Mouse (Mus musculus): Measurements from ENCODE around the gene Dusp7. TPM values are rescaled to one million over a fixed set of nuclear protein-coding genes. Genes with fewer than 3 reads are reported as not detected.

The Dusp7 gene
- polyA plus RNA-seq, 1 experiment from 2014 or later, result 16.8 TPM

- Histone ChIP-seq H3K4me2 (peak overlapping the region; percentile 100), H3K9me3 (no peaks in the 10 kb centered on the region), H3K4me1 (peaks cover 31% of the 10 kb centered on the region), H3K4me3 (replicated peaks) (peak overlapping the region; percentile 94), H3K9ac (0 out of 2 replicates have a peak overlapping the region, but pooled peaks have one; percentile 9), H3K27ac (peak overlapping the region; percentile 98), H3K27me3 (replicated peaks) (no peaks in the 10 kb centered on the region), H3K36me3 (peaks cover 18% of the 10 kb centered on the region)
- no peak for ATAC-seq (ENCODE audit: insufficient read depth, low FRiP score, low read depth)
- WGBS, result 76% methylated on average over 30 of the region's 30 CpGs
Observed at GRCm38 (mm10) chr9:106370620-106371383, 2.4 kb downstream of the Dusp7 start.

GRCm38 (mm10) chr9:106371384-106371671 lies 2.9 kb downstream of the Dusp7 start:
- WGBS, result 50% methylated on average over 6 of the region's 6 CpGs
- Histone ChIP-seq H3K4me1 (peaks cover 31% of the 10 kb centered on the region), H3K27ac (peak overlapping the region; percentile 67), H3K4me2 (peak overlapping the region; percentile 100), H3K4me3 (replicated peaks) (peak overlapping the region; percentile 25), H3K36me3 (peaks cover 18% of the 10 kb centered on the region), H3K27me3 (replicated peaks) (no peaks in the 10 kb centered on the region), H3K9ac (peak overlapping the region; percentile 9; the same call in 1 of the 2 replicates), H3K9me3 (no peaks in the 10 kb centered on the region)
- ATAC-seq (ENCODE audit: insufficient read depth, low FRiP score, low read depth), result no peak

GRCm38 (mm10) chr9:106371776-106372175 lies 3.3 kb downstream of the Dusp7 start:
- 21% methylated on average over 6 of the region's 6 CpGs for WGBS
- Histone ChIP-seq H3K9me3 (no peaks in the 10 kb centered on the region), H3K36me3 (peaks cover 18% of the 10 kb centered on the region), H3K4me2 (peak overlapping the region; percentile 100), H3K27ac (peak overlapping the region; percentile 67), H3K9ac (no peak overlapping the region), H3K4me1 (peaks cover 31% of the 10 kb centered on the region), H3K4me3 (replicated peaks) (peak overlapping the region; percentile 25), H3K27me3 (replicated peaks) (no peaks in the 10 kb centered on the region)
- no peak for ATAC-seq (ENCODE audit: insufficient read depth, low FRiP score, low read depth)

- Histone ChIP-seq H3K27me3 (replicated peaks) (no peaks in the 10 kb centered on the region), H3K4me2 (peak overlapping the region; percentile 100), H3K36me3 (peaks cover 21% of the 10 kb centered on the region), H3K9me3 (no peaks in the 10 kb centered on the region), H3K4me3 (replicated peaks) (no peak overlapping the region), H3K4me1 (peaks cover 26% of the 10 kb centered on the region), H3K27ac (0 out of 2 replicates have a peak overlapping the region, but pooled peaks have one; percentile 67), H3K9ac (no peak overlapping the region)
- ATAC-seq (ENCODE audit: insufficient read depth, low FRiP score, low read depth), result no peak
- 87% methylated on average over 11 of the region's 11 CpGs for WGBS
Observed at GRCm38 (mm10) chr9:106372431-106373412, 4.3 kb downstream of the Dusp7 start.

GRCm38 (mm10) chr9:106373973-106374372 lies 5.5 kb downstream of the Dusp7 start:
- WGBS, result 82% methylated on average over 7 of the region's 7 CpGs
- H3K4me2 ChIP-seq, result no peak overlapping the region
- no peak overlapping the region for H3K27ac ChIP-seq
- H3K27me3 ChIP-seq (replicated peaks), result no peaks in the 10 kb centered on the region
- no peaks in the 10 kb centered on the region for H3K9me3 ChIP-seq
- ATAC-seq (ENCODE audit: insufficient read depth, low FRiP score, low read depth), result no peak
- H3K36me3 ChIP-seq, result peaks cover 22% of the 10 kb centered on the region
- H3K4me1 ChIP-seq, result peaks cover 26% of the 10 kb centered on the region
- H3K4me3 ChIP-seq (replicated peaks), result no peak overlapping the region
- no peak overlapping the region for H3K9ac ChIP-seq

- Histone ChIP-seq H3K4me1 (peaks cover 4% of the 10 kb centered on the region), H3K27me3 (replicated peaks) (no peaks in the 10 kb centered on the region), H3K9me3 (no peaks in the 10 kb centered on the region), H3K36me3 (peaks cover 13% of the 10 kb centered on the region), H3K9ac (no peak overlapping the region), H3K4me3 (replicated peaks) (no peak overlapping the region), H3K4me2 (no peak overlapping the region), H3K27ac (no peak overlapping the region)
- no peak for ATAC-seq (ENCODE audit: insufficient read depth, low FRiP score, low read depth)
- WGBS, result 87% methylated on average over 8 of the region's 8 CpGs
Observed at GRCm38 (mm10) chr9:106377247-106377646, 8.8 kb downstream of the Dusp7 start.

- Histone ChIP-seq H3K4me3 (replicated peaks) (no peak overlapping the region), H3K27ac (peak overlapping the region; percentile 33; the same call in 1 of the 2 replicates), H3K4me1 (no peaks in the 10 kb centered on the region; the same call in 1 of the 2 replicates), H3K36me3 (peaks cover 13% of the 10 kb centered on the region), H3K9ac (no peak overlapping the region), H3K9me3 (no peaks in the 10 kb centered on the region), H3K27me3 (replicated peaks) (no peaks in the 10 kb centered on the region), H3K4me2 (no peak overlapping the region)
- 88% methylated on average over 3 of the region's 3 CpGs for WGBS
- ATAC-seq (ENCODE audit: insufficient read depth, low FRiP score, low read depth), result no peak
Observed at GRCm38 (mm10) chr9:106378045-106378444, 9.6 kb downstream of the Dusp7 start.

- Histone ChIP-seq H3K4me3 (replicated peaks) (no peak overlapping the region), H3K4me2 (no peak overlapping the region), H3K27ac (0 out of 2 replicates have a peak overlapping the region, but pooled peaks have one; percentile 14), H3K9me3 (no peaks in the 10 kb centered on the region), H3K36me3 (peaks cover 7% of the 10 kb centered on the region; the same call in 1 of the 2 replicates), H3K27me3 (replicated peaks) (no peaks in the 10 kb centered on the region), H3K4me1 (0 out of 2 replicates have a peak, but pooled peaks cover 2% of the 10 kb centered on the region), H3K9ac (no peak overlapping the region)
- WGBS, result 64% methylated on average over 9 of the region's 9 CpGs
- no peak for ATAC-seq (ENCODE audit: insufficient read depth, low FRiP score, low read depth)
Observed at GRCm38 (mm10) chr9:106378753-106379152, 10.3 kb downstream of the Dusp7 start.

- no peaks in the 10 kb centered on the region for H3K36me3 ChIP-seq
- no peak overlapping the region for H3K4me3 ChIP-seq (replicated peaks)
- WGBS, result 85% methylated on average over 12 of the region's 12 CpGs
- no peaks in the 10 kb centered on the region for H3K27me3 ChIP-seq (replicated peaks)
- H3K27ac ChIP-seq, result no peak overlapping the region
- no peak overlapping the region for H3K4me2 ChIP-seq
- no peak for ATAC-seq (ENCODE audit: insufficient read depth, low FRiP score, low read depth)
- H3K9ac ChIP-seq, result no peak overlapping the region
- H3K4me1 ChIP-seq, result peaks cover 11% of the 10 kb centered on the region
- H3K9me3 ChIP-seq, result no peaks in the 10 kb centered on the region
Observed at GRCm38 (mm10) chr9:106386181-106386864, 17.9 kb downstream of the Dusp7 start.

- no peak overlapping the region for H3K4me2 ChIP-seq
- H3K9ac ChIP-seq, result no peak overlapping the region
- no peak for ATAC-seq (ENCODE audit: insufficient read depth, low FRiP score, low read depth)
- no peak overlapping the region for H3K27ac ChIP-seq
- peaks cover 10% of the 10 kb centered on the region for H3K4me1 ChIP-seq
- H3K9me3 ChIP-seq, result no peaks in the 10 kb centered on the region
- no peaks in the 10 kb centered on the region for H3K36me3 ChIP-seq
- H3K27me3 ChIP-seq (replicated peaks), result no peaks in the 10 kb centered on the region
- H3K4me3 ChIP-seq (replicated peaks), result no peak overlapping the region
- 61% methylated on average over 11 of the region's 11 CpGs for WGBS
Observed at GRCm38 (mm10) chr9:106392828-106393527, 24.5 kb downstream of the Dusp7 start.

GRCm38 (mm10) chr9:106393548-106393947 lies 25.1 kb downstream of the Dusp7 start:
- Histone ChIP-seq H3K9ac (no peak overlapping the region), H3K4me2 (no peak overlapping the region), H3K36me3 (no peaks in the 10 kb centered on the region), H3K9me3 (no peaks in the 10 kb centered on the region), H3K27me3 (replicated peaks) (no peaks in the 10 kb centered on the region), H3K27ac (no peak overlapping the region), H3K4me1 (peaks cover 10% of the 10 kb centered on the region), H3K4me3 (replicated peaks) (no peak overlapping the region)
- 89% methylated on average over 8 of the region's 8 CpGs for WGBS
- no peak for ATAC-seq (ENCODE audit: insufficient read depth, low FRiP score, low read depth)

Measured in stomach, embryonic 15.5 days (tissue).